Mouse (Mus musculus) lung, postnatal 25 days (tissue): ENCODE data around the gene Zfp983.
"Not testable (repeated sequence)": the region's sequence is repeated elsewhere in the genome, so short reads cannot be mapped to it uniquely, and the experiment has no call there.

Source experiments
- DNase-seq: peaks from one replicate; pipeline ENCODE4 v3.0.0; 2022; ENCODE audit warnings: low spot score

Zfp983 gene

GRCm38 (mm10) chr17:21650364-21650907, at the start of gene Zfp983:
Zfp983 (plus strand) TSS chr17:21650624.
- peak; percentile 90 for DNase-seq

- no peak for DNase-seq
These were observed 34.1 kb upstream of the Zfp983 start for GRCm38 (mm10) chr17:21616356-21616755.

- no peak for DNase-seq
These were observed 33.1 kb upstream of the Zfp983 start for GRCm38 (mm10) chr17:21617352-21617751.

GRCm38 (mm10) chr17:21623647-21624046, 26.8 kb upstream of the Zfp983 start:
- no peak for DNase-seq

GRCm38 (mm10) chr17:21635758-21636157, 14.7 kb upstream of the Zfp983 start:
- DNase-seq = not testable (repeated sequence)

GRCm38 (mm10) chr17:21648791-21649190, 1.6 kb upstream of the Zfp983 start:
- no peak for DNase-seq

GRCm38 (mm10) chr17:21649936-21650335, 488 bp upstream of the Zfp983 start:
- DNase-seq = peak; percentile 17

GRCm38 (mm10) chr17:21678826-21679225, 28.4 kb downstream of the Zfp983 start:
- DNase-seq = not testable (repeated sequence)

GRCm38 (mm10) chr17:21679273-21680018, 29.0 kb downstream of the Zfp983 start:
- DNase-seq = peak; percentile 94

GRCm38 (mm10) chr17:21680019-21680376, 29.6 kb downstream of the Zfp983 start:
- DNase-seq = not testable (repeated sequence)

GRCm38 (mm10) chr17:21691560-21691959, 41.1 kb downstream of the Zfp983 start, which contains the start of gene Gm10226:
Gm10226 (plus strand) TSS chr17:21691860.
- DNase-seq = no peak

GRCm38 (mm10) chr17:21693342-21693741, 42.9 kb downstream of the Zfp983 start:
- DNase-seq = no peak

- DNase-seq = no peak
These were observed 45.6 kb downstream of the Zfp983 start for GRCm38 (mm10) chr17:21696073-21696472.

GRCm38 (mm10) chr17:21702281-21703240, 52.1 kb downstream of the Zfp983 start:
- no peak for DNase-seq

GRCm38 (mm10) chr17:21703414-21703813, 53.0 kb downstream of the Zfp983 start:
- no peak for DNase-seq

- DNase-seq = peak; percentile 93
These were observed 57.0 kb downstream of the Zfp983 start, which contains the start of gene Zfp760 for GRCm38 (mm10) chr17:21707343-21707996. Zfp760 (plus strand) TSS chr17:21707741.

GRCm38 (mm10) chr17:21708401-21708800, 58.0 kb downstream of the Zfp983 start:
- no peak for DNase-seq
